Mouse (Mus musculus): ENCODE data around the gene Astn2.

Astn2 gene

GRCm38 (mm10) chr4:66169485-66169884 lies 234.9 kb downstream of the Astn2 start:
- no peak for DNase-seq (ENCODE audit: low spot score)

GRCm38 (mm10) chr4:66158714-66159113 lies 245.7 kb downstream of the Astn2 start:
- DNase-seq (ENCODE audit: low spot score): no peak

DNA sequence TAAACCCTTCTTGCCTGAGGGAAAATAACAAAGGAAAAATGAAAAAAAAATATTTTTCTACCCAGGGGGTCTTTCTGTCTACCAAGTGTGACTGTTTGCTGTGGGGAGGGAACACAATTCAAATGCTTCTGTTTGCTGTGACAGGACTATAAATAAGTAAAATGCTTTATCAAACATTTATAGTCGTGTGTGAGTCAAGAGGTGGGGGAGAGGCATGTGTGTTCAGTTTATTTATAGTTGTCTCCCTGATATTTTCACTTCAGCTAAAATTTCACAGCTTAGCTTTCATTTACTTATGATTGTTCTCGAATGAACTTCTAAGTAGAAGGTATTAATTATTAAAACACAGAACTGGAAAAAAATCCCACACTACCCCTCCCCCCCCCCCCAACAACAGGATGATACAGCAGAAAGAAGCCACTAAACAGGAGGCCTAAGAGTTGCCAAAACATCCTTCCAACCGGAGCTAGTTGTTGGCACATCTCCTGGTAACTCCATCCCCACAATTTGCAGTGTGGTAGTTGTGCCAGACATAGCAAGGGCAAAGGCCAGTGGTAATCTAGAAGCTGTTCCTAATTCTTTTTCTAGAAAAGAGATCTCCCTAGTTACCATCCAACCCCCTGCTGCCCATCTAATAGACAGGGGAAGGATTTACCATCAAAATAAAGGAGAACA lies 246.8 kb downstream of the Astn2 start:
- no peak for DNase-seq (ENCODE audit: low spot score)

GRCm38 (mm10) chr4:66146546-66146945 lies 257.9 kb downstream of the Astn2 start:
- DNase-seq (ENCODE audit: low spot score): no peak

- no peak for DNase-seq (ENCODE audit: low spot score)
These were observed 278.2 kb downstream of the Astn2 start for GRCm38 (mm10) chr4:66126181-66126580.

GRCm38 (mm10) chr4:66122766-66123358 lies 281.5 kb downstream of the Astn2 start:
- DNase-seq (ENCODE audit: low spot score): no peak

GRCm38 (mm10) chr4:66114243-66114642 lies 290.2 kb downstream of the Astn2 start:
- DNase-seq (ENCODE audit: low spot score): no peak

DNA sequence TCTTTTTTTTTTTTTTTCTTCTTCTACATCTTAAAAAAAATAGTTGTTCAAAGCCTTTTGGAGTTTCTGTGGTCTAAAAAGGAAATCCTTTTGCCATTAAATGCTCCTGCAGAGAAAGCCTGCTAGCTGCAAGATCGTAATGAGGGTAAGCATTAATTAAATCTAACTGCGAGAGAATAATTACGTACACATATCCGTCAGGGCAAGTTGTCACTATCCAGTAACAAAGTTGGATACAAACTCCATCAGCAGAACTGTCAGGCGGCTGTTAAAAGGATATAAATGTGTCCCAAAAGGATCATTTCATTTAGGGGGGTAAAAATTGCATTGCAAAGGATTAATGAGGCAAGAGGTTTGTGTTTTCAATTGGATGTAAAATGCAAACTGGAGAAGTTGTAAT lies 302.4 kb downstream of the Astn2 start:
- DNase-seq (ENCODE audit: low spot score): no peak

- DNase-seq (ENCODE audit: low spot score): no peak
These were observed 306.8 kb downstream of the Astn2 start for GRCm38 (mm10) chr4:66097629-66098028.

GRCm38 (mm10) chr4:66096104-66096503 lies 308.3 kb downstream of the Astn2 start:
- no peak for DNase-seq (ENCODE audit: low spot score)

- DNase-seq (ENCODE audit: low spot score): no peak
These were observed 347.2 kb downstream of the Astn2 start for GRCm38 (mm10) chr4:66057161-66057560.

DNA sequence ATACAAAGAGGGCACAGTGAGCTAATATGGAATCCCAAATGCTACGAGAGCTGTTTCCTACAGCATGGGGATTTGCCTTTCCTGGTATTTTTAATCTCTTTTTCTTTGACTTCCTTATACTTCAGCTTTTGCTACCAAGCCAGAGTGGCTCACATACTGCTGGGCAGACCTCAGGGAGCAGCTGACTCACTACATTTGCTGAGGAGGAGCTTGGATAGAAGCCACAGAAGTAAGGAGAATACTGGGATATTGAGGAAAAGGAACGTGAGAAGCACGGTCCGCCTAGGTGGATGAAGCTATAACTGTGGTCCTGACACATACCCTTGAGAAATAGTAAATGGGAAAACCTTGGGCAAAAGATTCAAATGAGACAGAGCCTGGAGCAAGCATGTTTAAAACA lies 348.7 kb downstream of the Astn2 start:
- DNase-seq (ENCODE audit: low spot score): no peak

DNA sequence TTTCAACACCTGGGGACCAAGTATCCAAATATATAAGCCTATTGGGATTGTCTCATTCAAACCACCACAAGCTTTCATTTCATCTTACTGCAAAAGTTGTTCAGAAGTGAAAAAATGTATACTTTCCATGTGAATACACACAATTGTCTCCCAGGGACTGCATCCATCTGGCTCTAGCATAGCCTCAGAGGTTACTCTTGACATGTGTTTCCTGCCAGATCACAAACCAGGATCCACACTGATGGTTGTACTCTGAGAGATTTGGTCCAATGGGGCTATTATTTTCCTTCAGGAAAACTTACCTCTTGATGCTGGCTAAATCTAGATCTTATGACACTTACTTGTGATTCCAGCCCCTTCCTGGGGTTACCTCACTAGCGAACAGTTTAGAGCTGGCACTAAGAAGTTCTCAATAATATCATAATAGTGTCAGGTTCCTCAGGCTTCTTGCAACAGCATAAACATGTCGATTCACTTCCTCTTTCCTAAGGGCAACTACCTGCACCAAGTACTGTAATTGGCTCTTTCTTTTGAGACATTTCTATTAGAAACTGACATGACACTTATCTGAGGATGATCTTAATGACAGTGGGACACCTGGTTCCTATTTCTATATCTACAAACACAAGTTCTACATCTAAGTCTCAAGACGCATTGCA lies 361.3 kb downstream of the Astn2 start:
- DNase-seq (ENCODE audit: low spot score): no peak

- DNase-seq (ENCODE audit: low spot score): no peak
These were observed 370.6 kb downstream of the Astn2 start for GRCm38 (mm10) chr4:66033826-66034225.

DNA sequence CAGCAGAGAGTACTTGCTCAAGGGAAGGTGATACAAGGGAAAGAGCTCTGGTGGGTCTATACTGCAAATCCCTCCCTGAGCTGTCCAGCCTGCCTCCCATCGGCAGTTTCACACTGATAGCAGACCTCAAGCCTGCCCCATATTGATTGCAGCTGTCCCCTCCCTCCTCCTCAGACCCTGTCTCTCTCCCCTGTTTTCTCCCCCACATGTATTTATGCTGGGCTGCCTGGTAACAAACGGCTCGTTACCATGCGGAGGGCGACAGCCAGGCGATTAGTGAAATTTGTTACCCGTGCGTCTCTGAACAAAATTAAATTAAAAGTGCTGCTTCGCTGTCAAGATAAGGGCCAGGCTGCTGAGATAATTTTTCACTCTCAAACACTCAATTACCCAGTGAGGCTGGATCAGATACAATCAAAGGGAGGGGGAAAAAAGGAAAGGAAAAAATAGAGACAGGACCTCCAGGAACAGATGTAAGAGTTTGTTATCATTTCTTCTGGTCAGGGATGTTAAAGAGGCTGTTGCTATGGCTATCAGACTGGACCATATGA lies 373.0 kb downstream of the Astn2 start:
- DNase-seq (ENCODE audit: low spot score): no peak

DNA sequence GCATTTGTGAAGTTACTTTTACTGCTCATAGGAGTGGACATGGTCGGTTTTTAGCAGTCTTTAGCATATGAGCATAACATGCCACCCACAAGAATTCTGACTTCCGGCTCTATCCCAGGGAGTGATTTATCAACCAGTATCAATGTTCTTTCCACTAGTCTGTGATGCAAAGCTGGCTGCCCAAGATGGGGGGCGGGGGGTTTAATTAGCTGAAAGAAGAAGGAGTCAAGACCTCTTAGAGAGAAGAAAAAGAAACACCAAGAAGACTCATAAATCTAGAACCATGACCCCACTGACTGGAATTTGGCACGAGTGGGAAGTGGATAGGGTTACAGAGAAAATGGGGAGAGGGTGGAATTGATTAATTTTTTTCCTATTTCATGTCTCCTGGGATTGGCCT lies 374.5 kb downstream of the Astn2 start:
- no peak for DNase-seq (ENCODE audit: low spot score)

DNA sequence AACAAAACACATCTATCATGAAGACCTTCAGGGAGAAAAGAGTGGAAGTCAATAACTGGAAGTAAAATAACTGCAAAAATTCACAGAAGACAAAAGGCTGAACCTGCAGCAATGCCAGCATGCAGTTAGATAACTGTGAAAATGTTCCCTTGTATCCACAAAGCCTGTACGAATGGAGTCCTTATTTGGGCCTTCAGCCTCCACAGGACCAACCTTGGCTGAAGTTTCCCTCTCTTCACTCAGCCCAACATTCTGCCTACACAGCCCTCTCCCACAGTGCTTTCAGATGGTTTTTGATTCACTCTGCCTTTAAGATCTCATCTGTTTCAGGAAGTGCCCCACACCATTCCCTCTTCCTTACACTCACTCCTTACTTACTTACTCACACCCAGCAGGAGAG lies 376.5 kb downstream of the Astn2 start:
- no peak for DNase-seq (ENCODE audit: low spot score)

GRCm38 (mm10) chr4:66025393-66026062 lies 378.9 kb downstream of the Astn2 start:
- no peak for DNase-seq (ENCODE audit: low spot score)

GRCm38 (mm10) chr4:66002936-66003335 lies 401.5 kb downstream of the Astn2 start:
- no peak for DNase-seq (ENCODE audit: low spot score)

DNA sequence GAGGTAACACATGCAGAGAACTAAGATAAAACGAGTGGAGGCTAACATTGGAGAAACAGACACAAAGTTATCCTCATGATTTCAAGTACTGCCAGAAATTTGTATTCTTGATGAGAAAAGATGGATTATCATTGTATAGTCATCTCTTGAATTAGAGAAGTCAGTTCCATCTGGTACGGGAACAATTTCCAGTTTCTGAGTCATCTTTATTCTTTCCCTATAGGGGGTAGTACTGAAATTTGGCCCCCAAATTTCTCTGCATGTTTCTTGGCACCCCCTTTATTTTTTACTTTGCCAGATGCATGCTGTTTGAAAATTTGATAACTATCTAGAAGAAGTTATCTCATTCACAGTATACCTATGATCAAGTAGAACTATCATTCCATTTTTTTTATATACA lies 420.8 kb downstream of the Astn2 start:
- DNase-seq (ENCODE audit: low spot score): no peak

- DNase-seq (ENCODE audit: low spot score): no peak
These were observed 421.5 kb downstream of the Astn2 start for GRCm38 (mm10) chr4:65982882-65983281.

- DNase-seq (ENCODE audit: low spot score): no peak
These were observed 428.2 kb downstream of the Astn2 start for GRCm38 (mm10) chr4:65976251-65976650.

DNA sequence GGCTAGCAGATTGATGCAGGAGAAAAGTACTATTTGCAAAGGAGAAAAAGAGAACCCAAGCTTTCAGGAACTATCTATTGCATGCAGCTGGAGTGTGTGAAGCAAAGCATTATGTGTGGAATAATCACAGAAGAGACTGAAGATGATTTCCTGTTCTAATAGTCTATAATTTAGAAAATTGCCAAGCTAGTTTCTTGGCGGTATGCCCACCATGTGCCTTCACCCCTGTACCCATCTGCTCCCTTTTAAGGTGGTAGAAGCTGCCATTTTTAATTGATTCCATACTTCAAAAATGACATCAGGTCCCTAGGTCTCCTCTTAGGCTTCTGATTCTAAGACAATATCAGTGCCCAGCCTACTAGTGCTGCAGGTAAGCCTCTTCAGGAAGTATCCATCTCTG lies 432.0 kb downstream of the Astn2 start:
- DNase-seq (ENCODE audit: low spot score): no peak

All from c-Kit-positive CD71-positive TER-119-positive erythroid progenitor cells, embryonic 14.5 days (primary cell).